Mouse (Mus musculus) intestine, embryonic 15.5 days (tissue): ENCODE data around the gene Itga4. TPM values are rescaled to one million over a fixed set of nuclear protein-coding genes. Genes with fewer than 3 reads are reported as not detected.

Source experiments
- polyA plus RNA-seq: library from polyadenylated mRNA; unstranded; fragments of >200 nt; fragmentation: Nextera tagmentation; extraction: Ambion mirVana; gene quantifications from 2 replicates; pipeline ENCODE4 v1.2.1, GENCODE M21; 2015

Gene Itga4
- polyA plus RNA-seq, 1 experiment from 2014 or later, result 3.8 TPM

Other genes starting within 250 kb of the Itga4 start
- gene Neurod1, start 201.3 kb downstream of the Itga4 start, polyA plus RNA-seq, result 3.6 and 4.2 TPM in 2 replicates
- gene Cerkl, start 201.4 kb downstream of the Itga4 start, polyA plus RNA-seq, result 1.5 and 1.6 TPM in 2 replicates